Mouse (Mus musculus) spleen, adult 2 months (tissue): Measurements from ENCODE around the gene Ftl1.

Source experiments
- CTCF ChIP-seq: fragments of 200-500 bp; IDR thresholded peaks from 2 replicates; pipeline ENCODE4 v1.5.1; 2011; ENCODE audit warnings: mild to moderate bottlenecking, inconsistent platforms; ENCODE audit not compliant: insufficient read depth, insufficient read length, insufficient replicate concordance; ENCODE audit errors: extremely low read depth
- POLR2A ChIP-seq: fragments of 200-500 bp; IDR thresholded peaks from 2 replicates; pipeline ENCODE4 v1.6.1; 2011; ENCODE audit warnings: low read depth, low read length, inconsistent platforms

GRCm38 (mm10) chr7:45447325-45447990 is 12.2 kb downstream of the Ftl1 start:
- TF ChIP-seq CTCF (peak; percentile 24; the same call in 1 of the 2 replicates), POLR2A (no peak)
